9 mouse cellular contexts compared by ENCODE assay signal in genomic region chr9:120830526-120830925, GRCm38 (mm10).
DNase-seq lines count a peak whose midpoint lies in the region; ATAC-seq and TF ChIP-seq lines count a peak whose summit lies in the region.
"Had no signal": no experiment of that assay in that cellular context is flagged by ENCODE, and none has a peak within 500 bp of the region (broad histone marks: within the 10 kb centered on the region; RNA-seq: fewer than 3 reads in every experiment).

No protein-coding gene starts in this region.

- 37% methylated on average over 5 of the region's 5 CpGs for WGBS in hindbrain, postnatal 0 days
- WGBS in hindbrain, embryonic 12.5 days, result 72% methylated on average over 5 of the region's 5 CpGs
- 4% methylated on average over 5 of the region's 5 CpGs for WGBS in cerebellum, adult 2 months
- 23% methylated on average over 5 of the region's 5 CpGs for WGBS in stomach, postnatal 0 days

- no peaks in the 10 kb centered on the region for H3K36me3 ChIP-seq in hindbrain, postnatal 0 days (ENCODE audit: insufficient read depth, low read length)
- no peaks in the 10 kb centered on the region for H3K36me3 ChIP-seq in hindbrain, embryonic 12.5 days
- no peaks in the 10 kb centered on the region for H3K36me3 ChIP-seq in stomach, postnatal 0 days (ENCODE audit: control insufficient read depth, insufficient read depth, low read length)
- H3K36me3 ChIP-seq: limb, embryonic 15.5 days had no signal

- H3K4me2 ChIP-seq in hindbrain, postnatal 0 days (ENCODE audit: low read depth, low read length), result no peak overlapping the region
- no peak overlapping the region for H3K4me2 ChIP-seq in hindbrain, embryonic 12.5 days (replicated peaks)
- H3K4me2 ChIP-seq in stomach, postnatal 0 days (replicated peaks; ENCODE audit: low read depth), result no peak overlapping the region
- H3K4me2 ChIP-seq: limb, embryonic 15.5 days had no signal

- TF ChIP-seq EP300 in stomach, postnatal 0 days (optimal IDR thresholded peaks at IDR 0.05), result no peak

- no peak overlapping the region for H3K4me3 ChIP-seq in hindbrain, postnatal 0 days (ENCODE audit: low read length)
- H3K4me3 ChIP-seq in hindbrain, embryonic 12.5 days, result no peak overlapping the region
- H3K4me3 ChIP-seq in cerebellum, adult 2 months (replicated peaks; ENCODE audit: insufficient read depth, low read depth, low read length), result no peak overlapping the region
- H3K4me3 ChIP-seq in stomach, postnatal 0 days (ENCODE audit: low read depth, low read length), result no peak overlapping the region
- H3K4me3 ChIP-seq: limb, embryonic 15.5 days had no signal

- H3K4me1 ChIP-seq in hindbrain, postnatal 0 days (ENCODE audit: insufficient read depth, low read length), result no peaks in the 10 kb centered on the region
- H3K4me1 ChIP-seq in hindbrain, embryonic 12.5 days, result 0 out of 2 replicates have a peak, but pooled peaks cover 2% of the 10 kb centered on the region
- peaks cover 10% of the 10 kb centered on the region for H3K4me1 ChIP-seq in cerebellum, adult 2 months (ENCODE audit: control insufficient read depth, insufficient read depth, low read length)
- no peaks in the 10 kb centered on the region for H3K4me1 ChIP-seq in stomach, postnatal 0 days (replicated peaks; ENCODE audit: control insufficient read depth, insufficient read depth)

- peak; percentile 68 for ATAC-seq in hindbrain, postnatal 0 days
- no peak for ATAC-seq in hindbrain, embryonic 12.5 days (ENCODE audit: low FRiP score)
- peak; percentile 77 for ATAC-seq in stomach, postnatal 0 days (ENCODE audit: low FRiP score, low TSS enrichment)

- TF ChIP-seq POLR2A in cerebellum, adult 2 months (IDR thresholded peaks at IDR 0.05; ENCODE audit: borderline replicate concordance, insufficient read depth, low read length), result no peak

- intact Hi-C loops in heart, postnatal 25 days (cut with DNase I), result no loop called here

- 0 out of 2 replicates have a peak, but pooled peaks have one; percentile 41 for TF ChIP-seq CTCF in hindbrain, postnatal 0 days (IDR thresholded peaks at IDR 0.05; ENCODE audit: low read depth)
- peak; percentile 36; the same call in 1 of the 2 replicates for TF ChIP-seq CTCF in cerebellum, adult 2 months (IDR thresholded peaks at IDR 0.05; ENCODE audit: borderline replicate concordance, insufficient read depth, low read depth, low read length)
- peak; percentile 39 for TF ChIP-seq CTCF in stomach, postnatal 0 days (IDR thresholded peaks at IDR 0.05; ENCODE audit: low read depth)

- H3K9me3 ChIP-seq in hindbrain, postnatal 0 days (ENCODE audit: low read length), result no peaks in the 10 kb centered on the region
- H3K9me3 ChIP-seq in hindbrain, embryonic 12.5 days (replicated peaks), result 0 out of 2 replicates have a peak, but pooled peaks cover 5% of the 10 kb centered on the region
- no peaks in the 10 kb centered on the region for H3K9me3 ChIP-seq in stomach, postnatal 0 days (ENCODE audit: control insufficient read depth, low read length)
- H3K9me3 ChIP-seq: limb, embryonic 15.5 days had no signal

- no peak overlapping the region for H3K9ac ChIP-seq in hindbrain, postnatal 0 days (replicated peaks; ENCODE audit: low read length)
- no peak overlapping the region for H3K9ac ChIP-seq in hindbrain, embryonic 12.5 days
- H3K9ac ChIP-seq in stomach, postnatal 0 days (ENCODE audit: low read length), result no peak overlapping the region
- H3K9ac ChIP-seq: limb, embryonic 15.5 days had no signal

- peak; percentile 81 for DNase-seq in hindbrain, postnatal 0 days (ENCODE audit: low spot score)
- peak; percentile 70 for DNase-seq in MN1 (ENCODE audit: low spot score)
- peak; percentile 93 to 97 for DNase-seq in cerebellum, adult 2 months
- DNase-seq in heart, postnatal 25 days (ENCODE audit: low spot score), result peak; percentile 48
- peak; percentile 68 for DNase-seq in stomach, postnatal 0 days (ENCODE audit: low spot score)
- no peak for DNase-seq in thymus, postnatal 25 days
- DNase-seq in thymus, postnatal 36 days, result no peak

- H3K27ac ChIP-seq in hindbrain, postnatal 0 days, result no peak overlapping the region
- H3K27ac ChIP-seq in hindbrain, embryonic 12.5 days, result no peak overlapping the region
- no peak overlapping the region for H3K27ac ChIP-seq in cerebellum, adult 2 months (ENCODE audit: insufficient read depth, low read length)
- H3K27ac ChIP-seq in stomach, postnatal 0 days (replicated peaks), result no peak overlapping the region
- H3K27ac ChIP-seq: limb, embryonic 15.5 days had no signal

- H3K27me3 ChIP-seq in hindbrain, postnatal 0 days (ENCODE audit: insufficient read depth, low read length), result no peaks in the 10 kb centered on the region
- no peaks in the 10 kb centered on the region for H3K27me3 ChIP-seq in hindbrain, embryonic 12.5 days
- no peaks in the 10 kb centered on the region for H3K27me3 ChIP-seq in cerebellum, adult 2 months (ENCODE audit: control insufficient read depth, insufficient read depth, low read length)
- H3K27me3 ChIP-seq in stomach, postnatal 0 days (ENCODE audit: control insufficient read depth, insufficient read depth, low read length), result no peaks in the 10 kb centered on the region
- H3K27me3 ChIP-seq: limb, embryonic 15.5 days had no signal

Comparison
In these comparisons a context has a peak if more than half of its experiments do, and no peak if none do; other contexts are left out.
1. DNase-seq: peak in hindbrain, postnatal 0 days (single experiment), MN1 (single experiment), cerebellum, adult 2 months (2 of 2), heart, postnatal 25 days (single experiment) and stomach, postnatal 0 days (single experiment); none in thymus, postnatal 25 days (single experiment) and thymus, postnatal 36 days (0 of 2).
2. Peak in every context shown above with its lines, with median percentiles within 50 percentile points of each other: CTCF ChIP-seq.